Mouse (Mus musculus): ENCODE data around the gene Aifm1.

Aifm1 gene

GRCm38 (mm10) chrX:48513166-48513807 lies at the start of gene Aifm1:
Gene Aifm1, minus strand, starts transcription at chrX:48513563.
- in situ Hi-C loops (cut with MboI): no loop called here

GRCm38 (mm10) chrX:48532175-48532574 lies 18.8 kb upstream of the Aifm1 start:
- in situ Hi-C loops (cut with MboI): no loop called here

- in situ Hi-C loops (cut with MboI): no loop called here
These were observed 13.1 kb upstream of the Aifm1 start for GRCm38 (mm10) chrX:48526435-48526834.

- in situ Hi-C loops (cut with MboI): no loop called here
These were observed 12.5 kb upstream of the Aifm1 start for GRCm38 (mm10) chrX:48525866-48526265.

GRCm38 (mm10) chrX:48525332-48525731 lies 12.0 kb upstream of the Aifm1 start:
- in situ Hi-C loops (cut with MboI): no loop called here

- in situ Hi-C loops (cut with MboI): no loop called here
These were observed 10.1 kb upstream of the Aifm1 start for GRCm38 (mm10) chrX:48523512-48523911.

GRCm38 (mm10) chrX:48521651-48522050 lies 8.3 kb upstream of the Aifm1 start:
- in situ Hi-C loops (cut with MboI): no loop called here

- in situ Hi-C loops (cut with MboI): no loop called here
These were observed 6.3 kb upstream of the Aifm1 start for GRCm38 (mm10) chrX:48519549-48520085.

GRCm38 (mm10) chrX:48518808-48519548 lies 5.6 kb upstream of the Aifm1 start, which contains the start of gene Rab33a:
Gene Rab33a, plus strand, starts transcription at chrX:48519285.
- in situ Hi-C loops (cut with MboI): no loop called here

GRCm38 (mm10) chrX:48518211-48518807 lies 4.9 kb upstream of the Aifm1 start:
- in situ Hi-C loops (cut with MboI): no loop called here

GRCm38 (mm10) chrX:48513824-48514223 lies 461 bp upstream of the Aifm1 start:
- in situ Hi-C loops (cut with MboI): no loop called here

- in situ Hi-C loops (cut with MboI): no loop called here
These were observed 19.6 kb downstream of the Aifm1 start for GRCm38 (mm10) chrX:48493763-48494162.

GRCm38 (mm10) chrX:48481687-48482086 lies 31.7 kb downstream of the Aifm1 start:
- in situ Hi-C loops (cut with MboI): no loop called here

GRCm38 (mm10) chrX:48481095-48481494 lies 32.3 kb downstream of the Aifm1 start:
- in situ Hi-C loops (cut with MboI): no loop called here

GRCm38 (mm10) chrX:48467355-48467946 lies 45.9 kb downstream of the Aifm1 start:
- in situ Hi-C loops (cut with MboI): no loop called here

- in situ Hi-C loops (cut with MboI): no loop called here
These were observed 47.2 kb downstream of the Aifm1 start for GRCm38 (mm10) chrX:48466174-48466573.

- in situ Hi-C loops (cut with MboI): loop anchor here (5.0 kb wide), 1 partner anchor 42 kb away; no protein-coding TSS in a partner anchor
These were observed 48.9 kb downstream of the Aifm1 start for GRCm38 (mm10) chrX:48464436-48464835.

GRCm38 (mm10) chrX:48463636-48464035 lies 49.7 kb downstream of the Aifm1 start:
- in situ Hi-C loops (cut with MboI): loop anchor here (5.0 kb wide), 1 partner anchor 41 kb away; no protein-coding TSS in a partner anchor

GRCm38 (mm10) chrX:48462754-48463507 lies 50.4 kb downstream of the Aifm1 start, which contains the start of gene Elf4:
Gene Elf4, minus strand, starts transcription at chrX:48463132.
- in situ Hi-C loops (cut with MboI): loop anchor here (5.0 kb wide), 1 partner anchor 41 kb away; no protein-coding TSS in a partner anchor

GRCm38 (mm10) chrX:48462297-48462696 lies 51.1 kb downstream of the Aifm1 start:
- in situ Hi-C loops (cut with MboI): loop anchor here (5.0 kb wide), 1 partner anchor 40 kb away; no protein-coding TSS in a partner anchor

- in situ Hi-C loops (cut with MboI): loop anchor here (5.0 kb wide), 1 partner anchor 39 kb away; no protein-coding TSS in a partner anchor
These were observed 52.4 kb downstream of the Aifm1 start for GRCm38 (mm10) chrX:48461006-48461405.
